Mouse (Mus musculus) CD4-positive, CD25-positive, alpha-beta regulatory T cell, adult 2 months (primary cell): ENCODE results near the gene Sox5.

Source experiments
- DNase-seq: peaks from one replicate; pipeline ENCODE4 v3.0.0-alpha.2; 2012; ENCODE audit warnings: low read depth, low spot score

Gene Sox5

DNA sequence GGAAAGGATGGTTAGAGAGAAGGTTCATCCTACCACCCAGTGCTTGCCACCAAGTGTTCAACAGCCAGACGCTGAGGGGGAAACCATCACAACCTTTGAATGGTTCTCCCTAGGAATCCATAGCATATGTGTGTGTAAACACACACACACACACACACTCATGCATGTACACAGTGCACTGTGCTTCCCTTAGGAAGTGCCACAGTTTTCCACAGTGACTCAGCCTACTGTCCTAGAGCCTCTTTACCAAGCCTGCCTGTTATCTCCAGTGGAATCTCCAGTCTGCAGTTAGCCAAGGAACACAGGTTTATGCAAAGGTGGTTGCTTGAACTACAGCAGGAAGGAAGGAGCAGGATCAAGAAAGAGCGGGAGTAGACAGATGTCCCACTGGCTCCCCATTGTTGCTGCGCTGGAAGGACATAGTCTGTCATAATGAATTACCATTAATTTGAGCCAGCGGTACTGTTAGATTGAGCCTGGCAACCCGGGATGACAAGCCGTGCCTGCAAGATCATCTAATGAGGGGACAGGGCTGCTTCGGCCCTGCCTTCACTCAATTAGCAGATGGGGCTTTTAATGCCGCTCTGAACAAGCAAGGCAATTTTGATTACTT, 335.9 kb downstream of the Sox5 start:
- no peak for DNase-seq

DNA sequence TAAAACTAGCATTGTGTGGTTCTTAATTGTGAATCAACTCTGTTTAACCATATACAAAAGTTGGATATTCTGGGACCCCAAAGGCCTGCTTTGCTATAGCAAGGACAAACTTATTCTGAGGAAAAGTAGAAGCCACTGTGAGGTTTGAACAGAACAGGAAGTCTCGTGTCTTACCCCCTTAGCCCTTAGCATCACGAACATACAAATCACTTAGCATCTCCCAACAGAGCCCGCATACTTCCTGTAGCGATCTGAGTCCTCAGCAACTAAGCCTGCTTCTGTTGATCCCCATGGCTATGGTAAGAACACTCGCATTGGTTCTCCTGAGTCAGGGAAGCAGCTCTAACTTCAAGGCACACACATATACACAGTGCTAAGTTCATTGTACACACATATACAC, 337.4 kb downstream of the Sox5 start:
- DNase-seq = no peak

DNA sequence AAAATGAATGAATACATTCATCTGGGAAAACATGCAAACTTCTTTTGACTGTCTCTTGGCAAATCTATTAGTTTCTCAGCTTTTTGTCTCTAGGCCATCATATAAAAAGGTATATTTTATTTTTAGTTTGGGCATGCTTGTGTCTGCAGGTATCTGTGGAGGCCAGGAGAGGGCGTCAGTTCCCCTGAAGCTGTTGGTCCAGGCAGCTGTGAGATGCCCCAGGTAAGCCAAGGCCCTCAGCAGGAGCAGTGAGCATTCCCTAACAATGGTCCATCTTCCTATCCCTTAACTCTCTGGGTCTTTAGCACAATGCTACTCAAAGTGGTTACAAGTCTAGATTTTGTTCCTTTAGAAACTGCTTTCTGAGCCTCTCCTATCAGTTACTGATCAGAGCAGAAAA, 338.1 kb downstream of the Sox5 start:
- DNase-seq = no peak

DNA sequence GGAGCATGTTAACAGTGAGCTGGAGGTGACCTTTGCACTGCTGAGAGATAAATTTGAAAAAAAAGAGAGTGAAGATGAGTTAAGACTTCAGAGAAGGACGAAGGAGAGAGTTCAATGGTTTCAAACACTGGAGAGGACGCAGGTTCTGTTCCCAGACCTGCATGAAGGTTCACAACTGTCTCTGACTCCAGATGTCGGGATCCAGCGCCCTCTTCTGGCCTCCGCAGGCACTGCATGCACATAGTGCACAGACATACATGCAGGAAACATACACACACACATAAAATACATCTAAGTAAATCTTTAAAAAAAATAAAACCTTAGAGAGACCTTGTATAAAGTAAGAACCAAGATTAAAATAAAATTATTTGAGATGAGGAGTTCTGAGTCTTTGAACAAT, 352.5 kb downstream of the Sox5 start:
- no peak for DNase-seq

DNA sequence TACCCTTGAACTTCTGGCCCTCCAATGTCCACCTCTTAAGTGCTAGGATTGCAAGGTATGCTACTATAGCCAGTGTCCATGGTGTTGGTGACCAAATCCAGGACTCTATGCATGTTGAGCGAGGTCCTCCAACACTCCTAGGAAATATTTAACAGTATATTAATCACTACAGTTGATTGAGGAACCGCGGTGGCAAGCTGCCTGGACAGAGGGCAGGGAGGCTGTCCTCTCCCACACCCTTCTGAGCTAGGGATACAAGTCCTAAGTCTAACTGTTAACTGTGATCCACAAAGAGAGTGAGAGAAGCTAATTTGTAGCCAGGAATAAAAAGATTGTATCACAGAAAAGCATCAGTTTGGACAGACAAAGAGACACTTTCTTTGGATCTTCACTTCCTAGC, 373.7 kb downstream of the Sox5 start:
- DNase-seq = no peak

- no peak for DNase-seq
These were observed 383.7 kb downstream of the Sox5 start for GRCm38 (mm10) chr6:144398115-144398514.

GRCm38 (mm10) chr6:144393151-144393550, 388.6 kb downstream of the Sox5 start:
- DNase-seq = no peak

DNA sequence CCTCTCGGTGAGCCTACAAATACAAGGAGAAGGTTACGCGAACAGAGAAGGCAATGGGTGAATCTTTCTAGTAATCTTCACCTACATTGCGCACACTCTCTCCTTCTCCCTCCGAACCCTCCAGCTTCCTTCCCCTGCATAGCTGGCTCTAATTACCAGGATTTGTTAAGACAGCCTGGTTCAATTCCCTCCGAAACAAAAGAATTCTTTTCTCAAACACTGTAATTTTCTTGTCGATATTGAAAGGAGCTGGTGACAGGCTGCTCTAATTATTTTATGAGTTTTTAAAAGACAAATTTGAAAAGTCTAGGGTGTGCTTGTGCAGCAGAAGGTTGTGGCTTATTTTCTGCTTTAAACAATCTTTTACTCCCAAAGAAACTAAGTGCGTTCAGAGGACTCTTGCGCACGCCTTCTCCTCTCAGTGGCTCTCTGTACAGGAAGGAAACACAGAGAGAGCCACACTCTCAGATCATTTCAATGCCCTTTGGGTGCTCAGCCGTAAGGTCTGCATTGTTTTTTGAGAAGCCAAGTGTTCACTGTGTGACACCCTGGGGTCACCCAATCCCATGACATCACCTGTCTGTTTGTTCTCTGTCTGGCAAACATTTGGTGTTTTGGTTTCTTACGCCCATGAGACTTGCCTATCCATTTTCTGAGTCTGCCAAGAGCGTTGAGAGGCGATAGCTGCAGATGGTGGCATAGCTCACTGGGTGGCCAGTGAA, 392.3 kb downstream of the Sox5 start:
- DNase-seq = no peak

GRCm38 (mm10) chr6:144387539-144388255, 394.1 kb downstream of the Sox5 start:
- DNase-seq = no peak

DNA sequence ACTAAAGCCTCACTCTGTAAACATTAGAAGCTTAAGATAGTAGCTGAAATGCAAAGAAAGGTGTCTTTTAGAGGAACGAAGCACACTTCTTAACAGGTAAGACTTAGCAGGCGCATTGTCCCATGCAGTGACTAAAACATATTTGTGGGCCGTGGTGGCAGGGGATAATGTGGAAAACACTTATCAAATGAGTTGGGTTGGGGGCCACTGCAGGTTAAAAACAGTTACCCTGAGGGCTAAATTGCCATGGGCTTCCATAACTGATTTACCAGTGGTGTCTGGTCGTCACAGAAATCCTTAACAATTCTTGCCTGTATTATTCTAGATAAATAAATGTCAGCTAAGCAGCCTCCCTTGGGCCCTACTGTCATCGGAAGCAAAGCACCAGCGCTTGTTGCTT, 401.1 kb downstream of the Sox5 start:
- DNase-seq = no peak

DNA sequence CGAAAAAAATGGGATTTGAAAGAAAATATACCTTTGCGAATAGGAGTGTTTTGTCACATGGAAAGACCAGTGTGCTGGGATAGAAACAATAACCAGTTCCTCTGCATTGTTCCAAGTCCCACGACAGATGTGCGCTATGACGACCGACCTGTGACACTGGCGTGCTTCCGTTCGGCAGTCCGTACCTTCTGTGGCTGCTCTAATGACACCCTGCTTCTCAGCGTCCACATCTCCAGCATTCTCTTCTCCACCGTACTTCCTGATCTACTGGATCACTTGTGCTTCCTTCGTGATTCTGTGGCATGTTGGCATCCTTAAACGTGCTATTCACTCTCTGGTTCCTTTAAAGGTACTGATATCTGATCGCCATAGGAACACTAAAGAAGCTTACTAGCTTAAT, 401.6 kb downstream of the Sox5 start:
- no peak for DNase-seq

DNA sequence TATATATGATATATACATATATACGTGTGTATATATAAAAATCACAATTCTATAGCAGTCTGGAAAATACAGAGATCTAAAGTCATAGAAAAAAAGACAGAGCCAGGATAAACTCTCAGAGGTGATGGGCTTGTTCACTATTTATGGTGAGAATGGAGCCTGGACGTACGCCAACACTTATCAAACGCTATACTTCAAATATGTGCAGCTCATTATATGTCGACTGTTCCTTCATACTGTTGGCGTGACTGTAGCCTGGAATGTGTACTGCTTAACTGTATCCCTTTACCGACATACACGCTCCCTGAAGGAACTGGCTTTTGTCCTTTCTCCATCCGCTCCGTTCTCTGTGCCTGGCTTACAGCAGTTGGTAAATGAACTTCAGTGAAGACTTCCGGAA, 407.0 kb downstream of the Sox5 start:
- DNase-seq = no peak

DNA sequence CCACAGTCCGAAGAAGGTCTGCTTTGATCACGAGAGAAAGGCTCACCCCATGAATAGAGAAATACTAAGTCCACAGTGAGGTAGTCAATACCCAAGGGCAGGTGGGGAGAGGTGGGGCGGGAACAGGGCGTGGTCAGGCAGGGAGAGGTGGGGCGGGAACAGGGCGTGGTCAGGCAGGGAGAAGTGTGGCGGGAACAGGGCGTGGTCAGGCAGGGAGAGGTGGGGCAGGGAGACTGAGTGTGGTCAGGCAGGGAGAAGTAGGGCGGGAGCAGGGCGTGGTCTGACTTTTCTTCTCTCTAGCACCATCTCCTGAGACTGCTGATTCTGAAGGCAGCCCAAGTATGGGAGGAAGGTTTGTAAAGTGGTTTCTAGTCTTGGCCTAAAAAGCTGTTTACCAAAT, 411.1 kb downstream of the Sox5 start:
- DNase-seq = no peak

- no peak for DNase-seq
These were observed 414.1 kb downstream of the Sox5 start for GRCm38 (mm10) chr6:144367626-144368077.

- no peak for DNase-seq
These were observed 420.3 kb downstream of the Sox5 start for GRCm38 (mm10) chr6:144361267-144362038.

- DNase-seq = peak; percentile 20
These were observed 424.7 kb downstream of the Sox5 start for GRCm38 (mm10) chr6:144357081-144357480.

DNA sequence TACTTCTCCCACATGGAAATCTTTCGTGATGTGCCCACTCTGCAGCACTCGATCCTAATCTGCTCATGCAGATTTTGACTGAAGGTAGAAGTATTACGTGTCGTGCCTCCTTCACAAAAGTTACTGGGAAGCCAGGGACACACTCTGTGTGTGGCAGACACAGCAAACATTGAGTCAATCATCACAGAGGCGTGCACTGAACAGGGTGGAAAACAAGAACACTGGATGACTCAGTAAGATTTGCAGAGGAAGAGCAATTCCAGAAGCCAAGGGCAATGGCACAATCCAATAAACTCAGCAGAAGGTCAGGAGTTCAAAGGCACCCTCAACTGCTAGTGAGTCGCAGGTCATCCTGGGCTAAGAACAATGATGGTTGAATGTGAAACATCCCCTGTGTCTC, 430.7 kb downstream of the Sox5 start:
- no peak for DNase-seq

DNA sequence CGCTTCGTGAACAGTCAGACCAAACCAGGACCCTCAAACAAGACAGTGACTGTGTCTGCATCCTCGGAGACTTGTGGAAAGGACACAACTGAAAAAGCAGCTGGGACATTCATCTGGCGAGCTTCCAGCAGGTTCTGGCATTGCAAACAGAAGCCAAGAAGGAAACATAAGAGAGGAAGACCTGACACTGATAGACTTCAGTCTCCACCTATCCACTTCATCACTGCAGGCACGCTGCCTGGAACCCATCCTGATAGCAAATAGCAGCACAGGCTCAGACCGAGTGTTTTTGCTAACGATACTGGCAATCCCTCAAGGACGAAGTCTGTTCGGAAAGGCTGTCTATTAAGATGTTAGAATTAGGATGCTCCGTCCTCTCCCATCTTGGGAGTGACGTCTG, 438.4 kb downstream of the Sox5 start:
- no peak for DNase-seq

- DNase-seq = peak; percentile 13
These were observed 442.2 kb downstream of the Sox5 start for GRCm38 (mm10) chr6:144339554-144339953.

- no peak for DNase-seq
These were observed 442.8 kb downstream of the Sox5 start for GRCm38 (mm10) chr6:144339006-144339405.

- no peak for DNase-seq
These were observed 443.6 kb downstream of the Sox5 start for GRCm38 (mm10) chr6:144338221-144338620.

- DNase-seq = no peak
These were observed 444.3 kb downstream of the Sox5 start for GRCm38 (mm10) chr6:144337436-144337969.
